Mouse (Mus musculus) midbrain, postnatal 0 days (tissue): Measurements from ENCODE around the gene Phf24. TPM values are rescaled to one million over a fixed set of nuclear protein-coding genes. Genes with fewer than 3 reads are reported as not detected.
A peak's percentile ranks its signal among the peaks of the same experiment; 100 is the strongest.

ENCODE experiments used
- ATAC-seq: fragments of 200-750 bp; cut with Nextera tagmentation; 2 replicates; pipeline ENCODE4 v1.8.0; 2017; ENCODE audit warnings: moderate number of reproducible peaks, mild to moderate bottlenecking, moderate TSS enrichment, moderate library complexity; ENCODE audit not compliant: low FRiP score
- DNase-seq: peaks from one replicate; pipeline ENCODE4 v3.0.0-alpha.2; 2015; ENCODE audit warnings: low spot score
- H3K27ac ChIP-seq: fragments of 300-500 bp; sonication (generic); 2 replicates; pipeline ENCODE4 v1.5.1; 2014; ENCODE audit warnings: low read depth, mild to moderate bottlenecking, low read length, mixed read lengths
- H3K27me3 ChIP-seq: fragments of 300-500 bp; sonication (generic); 2 replicates; pipeline ENCODE4 v1.6.1; 2014; ENCODE audit warnings: low read length, control low read depth, mixed read lengths; ENCODE audit not compliant: insufficient read depth
- H3K36me3 ChIP-seq: fragments of 300-500 bp; sonication (generic); 2 replicates; pipeline ENCODE4 v1.6.1; 2014; ENCODE audit warnings: low read length, control low read depth, mixed read lengths; ENCODE audit not compliant: insufficient read depth
- H3K4me1 ChIP-seq: fragments of 300-500 bp; sonication (generic); 2 replicates; pipeline ENCODE4 v1.6.1; 2014; ENCODE audit warnings: mild to moderate bottlenecking, control low read depth, antibody characterized with exemption, low read length, mixed read lengths; ENCODE audit not compliant: insufficient read depth
- H3K4me2 ChIP-seq: fragments of 300-500 bp; sonication (generic); 2 replicates; pipeline ENCODE4 v1.6.1; 2014; ENCODE audit warnings: low read depth, mild to moderate bottlenecking, low read length, mixed read lengths; ENCODE audit not compliant: poor library complexity, severe bottlenecking
- H3K4me3 ChIP-seq: fragments of 300-500 bp; sonication (generic); 2 replicates; pipeline ENCODE4 v1.5.1; 2014; ENCODE audit warnings: low read depth, mild to moderate bottlenecking, low read length, moderate library complexity
- H3K9ac ChIP-seq: fragments of 300-500 bp; sonication (generic); replicated peaks from 2 replicates; pipeline ENCODE4 v1.6.1; 2014; ENCODE audit warnings: mild to moderate bottlenecking, low read length, moderate library complexity, mixed read lengths; ENCODE audit not compliant: poor library complexity, severe bottlenecking
- H3K9me3 ChIP-seq: fragments of 300-500 bp; sonication (generic); 2 replicates; pipeline ENCODE4 v1.6.1; 2016; ENCODE audit warnings: low read length, control low read depth
- CTCF ChIP-seq: IDR thresholded peaks from 2 replicates; pipeline ENCODE4 v1.5.1; 2016; ENCODE audit warnings: antibody characterized with exemption, mild to moderate bottlenecking
- WGBS: fragments of 180-500 bp; shearing (Covaris S2); extraction: QIAGEN DNeasy Blood & Tissue Kit; methylation state at CpG from one replicate; pipeline ENCODE4 v1.1.7; 2014; 5-methylcytosine and 5-hydroxymethylcytosine counted together
- polyA plus RNA-seq: library from polyadenylated mRNA; unstranded; fragments of >200 nt; fragmentation: Nextera tagmentation; extraction: Ambion mirVana; gene quantifications from 2 replicates; pipeline ENCODE4 v1.2.1, GENCODE M21; 2015
- total RNA-seq: library from RNA; depleted of rRNA; stranded (reverse); fragments of >200 nt; gene quantifications from 2 replicates; pipeline ENCODE4 v1.2.3, GENCODE M21; 2014

Gene Phf24
- total and polyA plus RNA-seq, 2 experiments from 2014 or later: 45.0 to 148 TPM

- no peaks in the 10 kb centered on the region for H3K36me3 ChIP-seq
- no peak overlapping the region for H3K27ac ChIP-seq
- no peak overlapping the region for H3K4me2 ChIP-seq
- no peaks in the 10 kb centered on the region for H3K9me3 ChIP-seq
- ATAC-seq: no peak
- no peaks in the 10 kb centered on the region for H3K27me3 ChIP-seq
- H3K4me3 ChIP-seq: no peak overlapping the region
- H3K4me1 ChIP-seq: peaks cover 5% of the 10 kb centered on the region
- TF ChIP-seq CTCF: no peak
- no peak for DNase-seq
- no peak overlapping the region for H3K9ac ChIP-seq
- WGBS: 71% methylated on average over 13 of the region's 13 CpGs
Observed at GRCm38 (mm10) chr4:42924095-42924710, 7.7 kb downstream of the Phf24 start.

GRCm38 (mm10) chr4:42928209-42928608 lies 11.7 kb downstream of the Phf24 start:
- no peaks in the 10 kb centered on the region for H3K4me1 ChIP-seq
- H3K9me3 ChIP-seq: no peaks in the 10 kb centered on the region
- H3K4me2 ChIP-seq: no peak overlapping the region
- H3K27ac ChIP-seq: no peak overlapping the region
- peak; percentile 39 for TF ChIP-seq CTCF
- WGBS: 84% methylated on average over 5 of the region's 5 CpGs
- no peak overlapping the region for H3K9ac ChIP-seq
- H3K4me3 ChIP-seq: no peak overlapping the region
- 0 out of 2 replicates have a peak, but pooled peaks cover 2% of the 10 kb centered on the region for H3K36me3 ChIP-seq
- DNase-seq (no peak), ATAC-seq (no peak)
- no peaks in the 10 kb centered on the region for H3K27me3 ChIP-seq

- WGBS: 93% methylated on average over 9 of the region's 9 CpGs
Observed at GRCm38 (mm10) chr4:42928952-42929351, 12.5 kb downstream of the Phf24 start.

GRCm38 (mm10) chr4:42932229-42932969 lies 15.9 kb downstream of the Phf24 start:
- Histone ChIP-seq H3K36me3 (peaks cover 16% of the 10 kb centered on the region), H3K27ac (no peak overlapping the region), H3K9me3 (no peaks in the 10 kb centered on the region), H3K9ac (no peak overlapping the region), H3K4me1 (no peaks in the 10 kb centered on the region), H3K4me2 (no peak overlapping the region), H3K4me3 (no peak overlapping the region), H3K27me3 (no peaks in the 10 kb centered on the region)
- no peak for ATAC-seq
- DNase-seq: no peak
- TF ChIP-seq CTCF: no peak
- 65% methylated on average over 8 of the region's 8 CpGs for WGBS

More at GRCm38 (mm10) chr4:42928952-42929351, 12.5 kb downstream of the Phf24 start:
- Histone ChIP-seq H3K9ac (no peak overlapping the region), H3K4me3 (no peak overlapping the region), H3K9me3 (no peaks in the 10 kb centered on the region), H3K27me3 (no peaks in the 10 kb centered on the region), H3K36me3 (0 out of 2 replicates have a peak, but pooled peaks cover 2% of the 10 kb centered on the region), H3K4me1 (no peaks in the 10 kb centered on the region), H3K4me2 (no peak overlapping the region), H3K27ac (no peak overlapping the region)
- ATAC-seq (no peak), DNase-seq (no peak)
- no peak for TF ChIP-seq CTCF

DNA sequence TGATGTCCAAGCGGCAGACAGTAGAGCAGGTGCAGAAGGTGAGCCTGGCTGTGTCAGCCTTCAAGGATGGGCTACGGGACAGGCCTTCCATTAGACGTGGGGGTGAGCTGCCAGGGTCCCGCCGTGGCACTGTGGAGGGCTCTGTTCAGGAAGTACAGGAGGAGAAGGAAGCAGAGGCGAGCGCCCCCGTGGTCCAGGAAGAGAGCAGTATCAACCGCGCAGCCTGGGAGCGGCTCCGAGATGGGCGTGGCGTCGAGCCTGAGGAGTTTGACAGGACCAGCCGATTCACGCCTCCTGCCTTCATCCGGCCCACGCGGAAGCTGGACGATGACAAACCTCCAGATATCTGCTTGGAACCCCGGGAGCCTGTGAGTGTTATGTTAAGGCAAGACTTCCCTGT lies 17.2 kb downstream of the Phf24 start:
- Histone ChIP-seq H3K27me3 (no peaks in the 10 kb centered on the region), H3K4me3 (no peak overlapping the region), H3K27ac (no peak overlapping the region), H3K4me1 (no peaks in the 10 kb centered on the region), H3K9ac (0 out of 2 replicates have a peak overlapping the region, but pooled peaks have one; percentile 4), H3K9me3 (no peaks in the 10 kb centered on the region), H3K4me2 (peak overlapping the region; percentile 29; the same call in 1 of the 2 replicates), H3K36me3 (peaks cover 26% of the 10 kb centered on the region)
- DNase-seq: peak; percentile 43
- 15% methylated on average over 22 of the region's 22 CpGs for WGBS
- peak; percentile 39 for TF ChIP-seq CTCF
- ATAC-seq: no peak

GRCm38 (mm10) chr4:42941396-42941795 lies 24.9 kb downstream of the Phf24 start:
- peaks cover 34% of the 10 kb centered on the region for H3K36me3 ChIP-seq
- ATAC-seq (no peak), DNase-seq (no peak)
- TF ChIP-seq CTCF: no peak
- WGBS: 60% methylated on average over 7 of the region's 7 CpGs
- no peak overlapping the region for H3K4me3 ChIP-seq
- no peaks in the 10 kb centered on the region for H3K27me3 ChIP-seq
- no peak overlapping the region for H3K27ac ChIP-seq
- no peak overlapping the region for H3K4me2 ChIP-seq
- no peaks in the 10 kb centered on the region for H3K9me3 ChIP-seq
- peaks cover 7% of the 10 kb centered on the region for H3K4me1 ChIP-seq
- H3K9ac ChIP-seq: no peak overlapping the region
